Mouse (Mus musculus) brain, embryonic 14.5 days (tissue): ENCODE data around the gene Gm11937. TPM values are rescaled to one million over a fixed set of nuclear protein-coding genes. Genes with fewer than 3 reads are reported as not detected.
"Not testable (repeated sequence)": the region's sequence is repeated elsewhere in the genome, so short reads cannot be mapped to it uniquely, and the experiment has no call there.

ENCODE experiments used
- DNase-seq: peaks from one replicate; pipeline ENCODE4 v3.0.0-alpha.2; 2011; ENCODE audit warnings: low read depth
- CTCF ChIP-seq: fragments of 200-500 bp; IDR thresholded peaks from 2 replicates; pipeline ENCODE4 v1.5.1; 2012; ENCODE audit warnings: inconsistent platforms, mild to moderate bottlenecking, moderate library complexity, borderline replicate concordance; ENCODE audit not compliant: insufficient read depth, insufficient read length; ENCODE audit errors: extremely low read depth
- POLR2A ChIP-seq: fragments of 200-500 bp; IDR thresholded peaks from 2 replicates; pipeline ENCODE4 v1.6.1; 2012; ENCODE audit warnings: mild to moderate bottlenecking, inconsistent platforms, borderline replicate concordance; ENCODE audit not compliant: poor library complexity, insufficient read depth, insufficient read length, severe bottlenecking; ENCODE audit errors: extremely low read depth
- polyA plus RNA-seq: library from polyadenylated mRNA; depleted of rRNA; stranded (reverse); fragments of >200 nt; gene quantifications from 2 replicates; pipeline ENCODE4 v1.2.3, GENCODE M21; 2012; rRNA removed

Gene Gm11937
- polyA plus RNA-seq, result not detected in 2 replicates

DNA sequence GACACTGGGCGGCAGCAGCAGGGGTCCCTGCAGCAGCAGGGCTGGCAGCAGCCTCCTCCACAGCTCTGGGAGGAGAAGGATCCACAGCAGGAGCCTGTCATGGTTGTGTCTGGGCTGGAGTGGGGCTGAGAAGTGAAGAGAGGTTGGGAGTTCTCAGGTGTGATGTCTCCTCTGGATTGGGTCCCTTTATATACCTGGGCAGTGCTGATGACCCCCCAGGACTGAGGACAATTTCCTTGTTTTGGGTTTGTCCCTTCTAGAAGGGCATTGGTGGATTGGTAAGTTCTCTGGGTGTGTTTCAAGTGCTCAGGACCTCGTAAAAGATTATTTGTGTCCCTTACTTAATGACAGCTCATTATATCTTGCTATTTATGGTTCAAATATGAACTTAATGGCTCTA is at the start of gene Gm11937:
Gm11937 (minus strand) TSS at position 101 of the 400 bp plus-strand sequence.
- DNase-seq, result not testable (repeated sequence)

DNA sequence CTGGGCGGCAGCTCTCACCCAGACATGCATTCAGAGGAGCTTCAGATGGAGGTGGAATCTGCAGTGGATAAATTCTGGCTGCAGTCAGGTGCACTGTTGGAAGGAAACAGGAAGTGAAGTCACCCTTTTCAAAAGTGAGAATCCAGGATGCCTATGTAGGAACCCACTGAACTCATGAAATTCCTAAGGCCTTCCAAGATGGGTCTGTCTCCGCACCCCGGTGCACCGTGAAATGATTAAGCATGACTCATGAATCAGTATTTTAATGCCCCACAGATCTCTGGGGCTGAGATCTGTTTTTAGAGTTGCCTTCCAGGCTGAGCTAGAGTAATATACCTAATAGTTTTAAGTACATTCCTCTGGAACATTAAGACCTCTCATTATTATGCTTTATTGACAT is 49.3 kb upstream of the Gm11937 start:
- DNase-seq, result no peak
- TF ChIP-seq POLR2A (no peak), CTCF (no peak)

DNA sequence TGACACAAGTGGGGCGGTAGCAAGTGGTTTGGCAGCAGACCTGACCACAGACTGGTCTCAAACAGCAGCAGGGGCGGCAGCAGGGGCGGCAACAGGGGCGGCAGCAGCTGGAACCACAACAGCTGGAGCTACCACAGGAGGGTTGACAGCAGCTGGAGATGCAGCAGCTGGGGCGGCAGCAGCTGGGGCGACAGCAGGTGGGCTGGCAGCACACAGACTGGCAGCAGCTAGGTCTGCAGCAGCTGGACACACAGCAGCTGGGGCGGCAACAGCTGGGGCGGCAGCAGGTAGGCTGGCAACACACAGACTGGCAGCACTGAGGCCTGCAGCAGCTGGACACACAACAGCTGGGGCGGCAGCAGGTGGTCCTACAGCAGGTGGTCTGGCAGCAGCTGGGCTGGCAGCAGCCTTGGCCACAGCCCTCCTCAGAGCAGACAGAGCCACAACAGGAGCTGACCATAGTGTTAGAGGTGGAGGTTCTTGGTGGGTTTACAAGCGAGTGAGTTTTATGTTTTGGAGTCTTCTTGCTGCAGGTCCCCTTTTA is 48.5 kb upstream of the Gm11937 start, which contains the start of gene Gm11563:
Gm11563 (minus strand) TSS at position 494 of the 544 bp plus-strand sequence.
- DNase-seq, result not testable (repeated sequence)

DNA sequence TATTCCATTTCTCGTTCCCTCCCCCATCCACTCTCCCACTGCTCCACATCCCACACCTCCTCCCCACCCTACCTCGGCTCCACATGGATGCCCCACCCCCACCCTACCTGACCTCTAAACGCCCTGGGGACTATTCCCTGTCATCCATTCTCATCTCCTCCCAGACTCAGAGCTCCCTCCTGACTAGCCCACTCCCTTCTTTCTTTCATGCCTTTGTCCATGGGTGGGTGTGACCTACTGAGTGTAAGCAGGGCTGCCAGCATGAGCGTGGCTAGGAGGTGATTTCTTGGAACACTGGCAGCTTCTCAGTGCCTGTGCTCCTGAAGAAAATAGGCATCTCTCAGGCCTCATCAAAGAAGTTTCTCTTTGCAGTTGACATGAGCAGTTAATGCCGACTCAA is 47.1 kb upstream of the Gm11937 start:
- DNase-seq, result no peak
- TF ChIP-seq CTCF (no peak), POLR2A (no peak)

DNA sequence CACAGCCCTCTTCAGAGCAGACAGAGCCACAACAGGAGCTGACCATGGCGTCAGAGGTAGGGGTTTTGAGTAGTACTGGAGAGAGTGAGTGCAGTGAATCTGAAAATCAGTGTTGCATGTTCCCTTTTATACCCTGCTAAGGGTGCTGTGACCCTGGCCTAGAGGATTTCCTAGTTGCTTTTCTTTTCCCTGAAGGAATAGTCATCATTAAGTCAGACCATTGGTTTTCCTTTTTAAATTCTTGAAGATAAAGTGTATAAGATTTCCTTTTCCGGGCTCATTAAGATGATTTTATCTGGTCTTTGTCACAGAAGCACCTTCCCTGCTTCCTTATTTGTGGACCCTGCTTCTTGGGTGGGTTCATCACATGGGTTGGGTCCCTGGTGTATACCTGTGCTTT is 40.1 kb upstream of the Gm11937 start, which contains the start of gene Gm11555:
Gm11555 (minus strand) TSS at position 101 of the 400 bp plus-strand sequence.
- TF ChIP-seq CTCF (no peak), POLR2A (no peak)
- no peak for DNase-seq

DNA sequence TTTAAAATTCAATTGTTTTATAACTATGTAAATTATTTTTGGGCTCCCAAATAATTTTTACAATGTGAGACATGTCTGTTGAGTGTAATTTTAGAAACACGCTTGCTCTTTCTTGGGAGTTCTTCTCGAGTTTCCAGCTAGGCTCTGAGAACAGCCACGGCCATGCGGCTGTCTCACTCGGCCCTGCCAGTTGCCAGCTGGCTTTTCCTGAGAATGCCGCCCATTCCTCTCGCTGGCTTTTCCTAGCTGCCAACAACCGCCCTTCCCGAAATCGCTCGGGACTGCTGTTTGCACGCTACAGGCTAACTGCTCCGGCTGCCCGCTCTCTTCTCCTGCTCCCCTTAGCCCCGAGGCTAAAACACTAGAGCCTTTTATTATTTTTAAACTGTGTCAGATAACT is 36.5 kb upstream of the Gm11937 start:
- no peak for TF ChIP-seq CTCF
- no peak for DNase-seq

DNA sequence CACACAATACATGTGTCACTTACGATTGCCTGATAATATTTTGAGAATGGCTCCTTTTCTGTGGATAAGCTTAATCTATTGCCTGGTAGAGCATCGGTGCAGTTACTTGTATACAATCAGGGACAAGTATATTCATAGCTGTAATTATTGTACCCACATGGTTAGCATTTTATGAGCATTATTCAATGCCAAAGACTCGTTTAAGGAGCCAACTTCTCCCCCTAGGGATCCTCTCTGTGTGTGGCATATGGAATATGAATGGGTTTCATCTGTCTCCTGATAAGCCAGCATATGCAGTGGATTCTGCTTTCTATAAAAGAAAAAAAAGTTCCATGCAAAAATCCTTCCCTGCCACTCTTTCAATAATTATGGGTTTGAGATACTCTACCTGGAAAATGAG is 34.4 kb upstream of the Gm11937 start:
- peak; percentile 56 for DNase-seq
- TF ChIP-seq POLR2A (no peak), CTCF (no peak)

DNA sequence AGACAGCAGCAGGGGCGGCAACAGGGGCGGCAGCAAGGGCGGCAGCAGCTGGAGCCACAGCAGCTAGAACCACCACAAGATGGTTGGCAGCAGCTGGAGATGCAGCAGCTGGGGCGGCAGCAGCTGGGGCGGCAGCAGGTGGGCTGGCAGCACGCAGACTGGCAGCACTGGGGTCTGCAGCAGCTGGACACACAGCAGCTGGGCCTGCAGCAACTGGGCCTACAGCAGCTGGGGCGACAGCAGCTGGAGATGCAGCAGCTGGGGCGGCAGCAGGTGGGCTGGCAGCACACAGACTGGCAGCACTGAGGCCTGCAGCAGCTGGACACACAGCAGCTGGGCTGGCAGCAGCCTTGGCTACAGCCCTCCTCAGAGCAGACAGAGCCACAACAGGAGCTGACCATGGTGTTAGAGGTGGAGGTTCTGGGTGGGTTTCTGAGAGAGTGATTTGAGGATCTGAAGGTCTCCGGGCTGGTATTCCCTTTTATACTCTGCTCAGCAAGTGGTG is 33.7 kb upstream of the Gm11937 start, which contains the start of gene Krtap4-7:
Krtap4-7 (minus strand) TSS at position 455 of the 505 bp plus-strand sequence.
- not testable (repeated sequence) for DNase-seq

DNA sequence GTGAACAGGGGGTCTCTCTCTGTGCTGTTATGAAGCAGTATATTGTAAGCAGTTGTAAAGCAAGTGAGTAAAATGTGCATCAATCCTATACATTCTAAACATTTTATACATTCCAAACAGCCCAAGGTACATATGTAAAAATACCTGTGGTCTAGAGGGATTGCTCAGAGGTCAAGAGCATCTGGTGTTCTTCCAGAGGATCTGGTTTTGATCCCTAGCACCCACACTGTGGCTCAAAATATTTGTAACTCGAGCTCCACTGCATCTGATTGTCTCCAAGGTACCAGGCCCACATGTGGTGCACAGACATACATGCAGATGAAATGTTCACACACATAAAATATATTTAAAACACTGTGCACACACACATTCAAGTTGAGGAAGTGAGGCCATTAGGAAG is 30.9 kb upstream of the Gm11937 start:
- TF ChIP-seq CTCF (no peak), POLR2A (no peak)
- no peak for DNase-seq

DNA sequence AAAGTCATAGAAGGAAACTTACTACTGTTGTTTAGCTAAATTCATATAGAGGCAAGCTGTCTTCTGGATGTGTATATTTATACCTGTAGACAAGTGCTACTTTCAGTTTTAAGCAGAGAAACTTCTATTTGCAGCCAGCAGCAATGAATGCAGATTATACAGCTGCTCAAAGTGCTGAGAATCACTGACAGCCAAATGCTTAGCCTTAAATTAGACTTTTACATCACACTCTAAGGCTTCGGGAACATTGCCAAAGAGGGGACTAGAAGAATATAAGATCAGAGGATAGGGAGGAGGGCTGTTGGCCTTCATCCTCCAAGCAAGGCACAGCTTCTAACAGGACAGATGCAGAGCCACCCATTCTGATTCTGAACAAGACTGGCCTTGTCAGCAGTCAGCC is 27.1 kb upstream of the Gm11937 start:
- no peak for TF ChIP-seq POLR2A
- TF ChIP-seq CTCF, result no peak
- DNase-seq, result peak; percentile 16

DNA sequence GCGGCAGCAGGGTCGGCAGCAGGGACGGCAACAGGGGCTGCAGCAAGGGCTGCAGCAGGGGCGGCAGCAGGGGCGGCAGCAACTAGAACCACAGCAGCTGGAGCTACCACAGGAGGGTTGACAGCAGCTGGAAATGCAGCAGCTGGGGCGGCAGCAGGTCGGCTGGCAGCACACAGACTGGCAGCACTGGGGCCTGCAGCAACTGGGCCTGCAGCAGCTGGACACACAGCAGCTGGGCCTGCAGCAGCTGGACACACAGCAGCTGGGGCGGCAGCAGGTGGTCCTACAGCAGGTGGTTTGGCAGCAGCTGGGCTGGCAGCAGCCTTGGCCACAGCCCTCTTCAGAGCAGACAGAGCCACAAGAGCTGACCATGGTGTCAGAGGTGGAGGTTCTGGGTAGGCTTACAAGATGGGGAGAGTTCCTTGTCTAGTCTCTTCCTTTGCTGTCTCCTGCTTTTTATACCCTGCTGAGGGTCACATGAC is 24.7 kb upstream of the Gm11937 start, which contains the start of gene Krtap4-2:
Krtap4-2 (minus strand) TSS at position 432 of the 482 bp plus-strand sequence.
- DNase-seq, result no peak
- TF ChIP-seq POLR2A, result no peak
- no peak for TF ChIP-seq CTCF

DNA sequence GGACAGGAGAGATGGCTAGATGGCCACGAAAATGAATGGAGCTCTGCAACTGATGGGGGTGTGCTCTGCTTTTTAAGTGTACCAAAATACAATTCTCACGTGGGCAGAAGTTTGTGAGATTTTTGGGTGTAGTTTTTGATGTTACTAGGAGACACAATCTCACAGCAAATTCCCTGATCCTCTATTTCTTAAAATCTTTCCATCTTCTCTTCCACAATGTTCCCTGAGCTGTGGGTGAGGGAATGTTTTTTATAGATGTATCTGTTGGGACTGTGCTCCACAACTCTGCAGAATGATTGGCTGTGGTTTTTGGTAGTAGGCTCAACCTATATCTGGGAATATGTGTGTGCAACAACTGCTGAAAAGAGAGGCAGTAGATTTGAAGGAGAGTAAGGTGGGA is 23.3 kb upstream of the Gm11937 start:
- DNase-seq, result no peak
- TF ChIP-seq POLR2A (no peak), CTCF (no peak)

DNA sequence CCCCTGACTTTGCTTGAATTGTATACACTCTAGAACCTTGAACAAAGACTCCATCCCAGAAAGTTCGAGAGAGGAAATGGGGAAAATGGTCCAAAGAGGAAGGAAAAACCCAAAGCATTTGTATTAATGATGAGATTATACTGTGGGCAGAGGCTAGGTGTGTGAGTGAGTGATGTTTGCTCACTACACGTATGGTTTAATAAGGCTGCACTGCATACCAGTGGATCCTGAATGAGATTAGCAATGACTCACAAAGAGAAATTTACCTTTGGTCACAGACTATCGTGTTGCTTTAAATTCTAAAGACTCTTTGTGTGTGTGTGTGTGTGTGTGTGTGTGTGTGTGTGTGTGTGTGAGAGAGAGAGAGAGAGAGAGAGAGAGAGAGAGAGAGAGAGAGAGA is 20.9 kb upstream of the Gm11937 start:
- no peak for DNase-seq
- TF ChIP-seq POLR2A (no peak), CTCF (no peak)
